Mouse (Mus musculus) G1E (cell line): ENCODE measurements at regions not wholly inside any gene's neighbourhood (a gene's known extent, or its start where the extent isn't known, plus 50 kb on each side); places are given as distances from the start of the nearest gene placed in this dataset.

ENCODE experiments used
- ATAC-seq: 2 replicates; pipeline ENCODE4 v1.8.0; 2016; ENCODE audit warnings: mild to moderate bottlenecking; ENCODE audit not compliant: insufficient number of reproducible peaks, poor library complexity, low FRiP score, severe bottlenecking; ENCODE audit errors: extremely low read depth
- DNase-seq: peaks from one replicate; pipeline ENCODE4 v3.0.0; 2012; ENCODE audit warnings: low spot score
- H3K27me3 ChIP-seq: 2 replicates; pipeline ENCODE4 v1.6.1; 2012; ENCODE audit warnings: mild to moderate bottlenecking, low read length, inconsistent platforms; ENCODE audit not compliant: insufficient read depth
- H3K36me3 ChIP-seq: replicated peaks from 2 replicates; pipeline ENCODE3; 2012; ENCODE audit warnings: mild to moderate bottlenecking, inconsistent platforms
- H3K4me1 ChIP-seq: 2 replicates; pipeline ENCODE4 v1.6.1; 2012; ENCODE audit warnings: low read depth, low read length, inconsistent platforms, mixed read lengths; ENCODE audit not compliant: insufficient read depth
- H3K4me3 ChIP-seq: 2 replicates; pipeline ENCODE4 v1.5.1; 2012; ENCODE audit warnings: low read depth, mild to moderate bottlenecking, inconsistent platforms, low read length, moderate library complexity, mixed read lengths
- H3K9me3 ChIP-seq: replicated peaks from 2 replicates; pipeline ENCODE4 v1.6.1; 2012; ENCODE audit warnings: inconsistent platforms
- CTCF ChIP-seq: IDR thresholded peaks from 2 replicates; pipeline ENCODE4 v1.5.1; 2012; ENCODE audit warnings: low read depth, low read length, inconsistent platforms, mixed read lengths
- GATA1 ChIP-seq: IDR thresholded peaks from 2 replicates; pipeline ENCODE4 v1.6.1; 2012; ENCODE audit warnings: borderline replicate concordance, low read length, inconsistent platforms, mixed read lengths
- GATA2 ChIP-seq: IDR thresholded peaks from 2 replicates; pipeline ENCODE4 v1.6.1; 2012; ENCODE audit warnings: low read depth, low read length, inconsistent platforms, borderline replicate concordance
- POLR2AphosphoS5 ChIP-seq: IDR thresholded peaks from 2 replicates; pipeline ENCODE4 v1.6.1; 2012; ENCODE audit warnings: low read depth, low read length, inconsistent platforms; ENCODE audit not compliant: insufficient replicate concordance
- TAL1 ChIP-seq: conservative IDR thresholded peaks from 2 replicates; pipeline ENCODE4 v1.6.1; 2012; ENCODE audit warnings: low read depth, low read length, inconsistent platforms, mixed read lengths

DNA sequence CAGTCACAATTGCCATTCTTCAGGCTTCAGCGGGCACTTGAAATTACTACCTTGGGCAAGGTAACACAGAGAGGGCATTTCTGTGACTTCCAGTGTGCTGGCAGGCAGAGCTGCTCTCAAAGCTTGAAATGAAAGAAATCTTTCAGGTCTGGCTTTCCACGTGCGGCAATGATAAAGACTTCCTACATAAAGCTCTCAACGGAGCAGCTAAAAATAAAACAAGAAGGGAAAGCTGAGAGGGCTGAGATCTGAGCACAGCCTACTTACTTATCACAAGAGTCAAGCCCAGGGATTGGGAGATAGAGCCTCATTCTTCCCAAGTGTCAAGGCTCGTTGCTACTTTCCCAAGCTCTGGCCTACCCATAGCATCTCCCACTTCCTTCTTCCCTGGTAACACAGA lies 274.6 kb upstream of the Rack1 start:
- TF ChIP-seq CTCF (no peak), GATA2 (no peak), POLR2AphosphoS5 (no peak), GATA1 (no peak), TAL1 (no peak)
- Histone ChIP-seq H3K9me3 (no peaks in the 10 kb centered on the region), H3K36me3 (no peaks in the 10 kb centered on the region), H3K4me1 (no peaks in the 10 kb centered on the region), H3K27me3 (no peaks in the 10 kb centered on the region), H3K4me3 (no peak overlapping the region)
- no peak for ATAC-seq
- DNase-seq, result no peak

- no peaks in the 10 kb centered on the region for H3K9me3 ChIP-seq
- no peak overlapping the region for H3K4me3 ChIP-seq
- no peaks in the 10 kb centered on the region for H3K36me3 ChIP-seq
- no peaks in the 10 kb centered on the region for H3K4me1 ChIP-seq
- no peak for DNase-seq
- H3K27me3 ChIP-seq, result no peaks in the 10 kb centered on the region
- TF ChIP-seq GATA2 (no peak), POLR2AphosphoS5 (no peak), GATA1 (no peak), CTCF (no peak), TAL1 (no peak)
- ATAC-seq, result no peak
Observed at GRCm38 (mm10) chr11:48506886-48507285, 293.2 kb upstream of the Rack1 start.

- Histone ChIP-seq H3K4me3 (no peak overlapping the region), H3K36me3 (no peaks in the 10 kb centered on the region), H3K9me3 (no peaks in the 10 kb centered on the region), H3K4me1 (no peaks in the 10 kb centered on the region), H3K27me3 (no peaks in the 10 kb centered on the region)
- no peak for DNase-seq
- TF ChIP-seq TAL1 (no peak), CTCF (no peak), GATA2 (no peak), POLR2AphosphoS5 (no peak), GATA1 (no peak)
- ATAC-seq, result no peak
Observed at GRCm38 (mm10) chr11:48502011-48502806, 297.9 kb upstream of the Rack1 start.

GRCm38 (mm10) chr11:48499057-48499456 lies 301.1 kb upstream of the Rack1 start:
- no peak for DNase-seq

GRCm38 (mm10) chr11:48488308-48488707 lies 311.8 kb upstream of the Rack1 start:
- H3K4me3 ChIP-seq, result no peak overlapping the region
- ATAC-seq, result no peak
- 0 out of 2 replicates have a peak, but pooled peaks cover 3% of the 10 kb centered on the region for H3K27me3 ChIP-seq
- DNase-seq, result no peak
- TF ChIP-seq GATA2 (no peak), POLR2AphosphoS5 (no peak), CTCF (no peak), TAL1 (no peak), GATA1 (no peak)
- H3K4me1 ChIP-seq, result no peaks in the 10 kb centered on the region
- no peaks in the 10 kb centered on the region for H3K9me3 ChIP-seq
- no peaks in the 10 kb centered on the region for H3K36me3 ChIP-seq

More at GRCm38 (mm10) chr11:48499057-48499456, 301.1 kb upstream of the Rack1 start:
- Histone ChIP-seq H3K4me3 (no peak overlapping the region), H3K36me3 (no peaks in the 10 kb centered on the region), H3K9me3 (no peaks in the 10 kb centered on the region), H3K4me1 (no peaks in the 10 kb centered on the region), H3K27me3 (no peaks in the 10 kb centered on the region)
- no peak for ATAC-seq
- TF ChIP-seq CTCF (no peak), TAL1 (no peak), POLR2AphosphoS5 (no peak), GATA1 (no peak), GATA2 (no peak)

- no peaks in the 10 kb centered on the region for H3K4me1 ChIP-seq
- ATAC-seq (no peak), DNase-seq (no peak)
- TF ChIP-seq GATA1, result no peak
- TF ChIP-seq POLR2AphosphoS5, result no peak
- no peak for TF ChIP-seq GATA2
- TF ChIP-seq TAL1, result no peak
- no peak for TF ChIP-seq CTCF
- no peaks in the 10 kb centered on the region for H3K36me3 ChIP-seq
- H3K9me3 ChIP-seq, result no peaks in the 10 kb centered on the region
- no peaks in the 10 kb centered on the region for H3K27me3 ChIP-seq
- H3K4me3 ChIP-seq, result no peak overlapping the region
Observed at GRCm38 (mm10) chr11:48464036-48464435, 336.1 kb upstream of the Rack1 start.
